Mouse (Mus musculus) ES-E14 (cell line): Measurements from ENCODE around the gene Grin2b. TPM values are rescaled to one million over a fixed set of nuclear protein-coding genes. Genes with fewer than 3 reads are reported as not detected.
A peak's percentile ranks its signal among the peaks of the same experiment; 100 is the strongest.

Source experiments
- DNase-seq: peaks from one replicate; pipeline ENCODE4 v3.0.0-alpha.2; 2013; ENCODE audit warnings: low read depth, low spot score
- H3K27ac ChIP-seq: 2 replicates; pipeline ENCODE4 v1.5.1; 2012; ENCODE audit warnings: low read depth, mild to moderate bottlenecking, low read length, moderate library complexity, mixed read lengths; ENCODE audit not compliant: poor library complexity, insufficient read depth, severe bottlenecking
- H3K36me3 ChIP-seq: 2 replicates; pipeline ENCODE4 v1.6.1; 2012; ENCODE audit warnings: mild to moderate bottlenecking, low read length, moderate library complexity, mixed read lengths; ENCODE audit not compliant: control insufficient read depth, poor library complexity, insufficient read depth, severe bottlenecking
- H3K4me1 ChIP-seq, 2 experiments: fragments of 150-350 bp in 1 of 2; sonication (generic) in 1 of 2; 2 replicates each; pipeline ENCODE4 v1.6.1; 2012; ENCODE audit warnings: low read length in 2 of 2, mild to moderate bottlenecking in 1 of 2, mixed read lengths in 1 of 2; ENCODE audit not compliant: control insufficient read depth in 2 of 2, insufficient read depth in 2 of 2, poor library complexity in 1 of 2
- H3K4me3 ChIP-seq, 2 experiments: fragments of 150-350 bp in 1 of 2; sonication (generic) in 1 of 2; 2 replicates each; pipeline ENCODE4 v1.5.1; 2012; ENCODE audit warnings: low read length in 2 of 2, low read depth in 1 of 2, mild to moderate bottlenecking in 1 of 2, mixed read lengths in 1 of 2; ENCODE audit not compliant: insufficient read depth in 1 of 2, poor library complexity in 1 of 2, severe bottlenecking in 1 of 2
- H3K9ac ChIP-seq: 2 replicates; pipeline ENCODE4 v1.6.1; 2012; ENCODE audit warnings: low read depth, mild to moderate bottlenecking, low read length, mixed read lengths; ENCODE audit not compliant: poor library complexity, insufficient read depth, severe bottlenecking
- H3K9me3 ChIP-seq: fragments of 150-350 bp; sonication (generic); 2 replicates; pipeline ENCODE4 v1.6.1; 2012; ENCODE audit warnings: low read depth, mild to moderate bottlenecking, low read length; ENCODE audit not compliant: control insufficient read depth, insufficient read depth
- CHD2 ChIP-seq: IDR thresholded peaks from 2 replicates; pipeline ENCODE4 v1.6.1; 2014; ENCODE audit warnings: mild to moderate bottlenecking, low read depth, low read length, inconsistent platforms
- HCFC1 ChIP-seq: IDR thresholded peaks from 2 replicates; pipeline ENCODE4 v1.6.1; 2012; ENCODE audit warnings: low read length, inconsistent platforms, borderline replicate concordance; ENCODE audit not compliant: insufficient read depth
- MAFK ChIP-seq: IDR thresholded peaks from 2 replicates; pipeline ENCODE4 v1.6.1; 2014; ENCODE audit warnings: mild to moderate bottlenecking, low read depth, low read length, inconsistent platforms; ENCODE audit not compliant: insufficient read depth
- ZC3H11A ChIP-seq: IDR thresholded peaks from 2 replicates; pipeline ENCODE4 v1.6.1; 2012; ENCODE audit warnings: low read depth, mild to moderate bottlenecking, inconsistent platforms, low read length, borderline replicate concordance
- ZNF384 ChIP-seq: IDR thresholded peaks from 2 replicates; pipeline ENCODE4 v1.6.1; 2012; ENCODE audit warnings: low read depth, low read length, inconsistent platforms
- in situ Hi-C, 2 experiments: fragments of 600-800 bp; cut with MboI; formaldehyde crosslinking; loops; one replicate each; pipeline ENCODE4 v1.15.1; 2025; ENCODE audit warnings: low sequenced_read_pairs in 2 of 2, inconsistent platforms in 1 of 2; ENCODE audit not compliant: unreplicated experiment in 2 of 2
- total RNA-seq: library from RNA; depleted of rRNA; stranded (reverse); fragments of 300-350 nt; gene quantifications from 2 replicates; pipeline ENCODE4 v1.2.3, GENCODE M21; 2012

The Grin2b gene
- total RNA-seq, 1 experiment, result 1.2 TPM

- Histone ChIP-seq H3K36me3 (no peaks in the 10 kb centered on the region), H3K4me1 (no peaks in the 10 kb centered on the region), H3K9me3 (no peaks in the 10 kb centered on the region), H3K4me3 (no peak overlapping the region), H3K27ac (no peak overlapping the region), H3K9ac (no peak overlapping the region)
- peak; percentile 39 for DNase-seq
- in situ Hi-C loops, result no loop called here
- TF ChIP-seq ZC3H11A, result peak; percentile 59; the same call in 1 of the 2 replicates
- TF ChIP-seq CHD2, result no peak
- TF ChIP-seq MAFK, result no peak
- no peak for TF ChIP-seq ZNF384
- no peak for TF ChIP-seq HCFC1
These were observed 298.7 kb downstream of the Grin2b start for GRCm38 (mm10) chr6:135874626-135875025.

- no peaks in the 10 kb centered on the region for H3K36me3 ChIP-seq
- no peak overlapping the region for H3K9ac ChIP-seq
- in situ Hi-C loops, result no loop called here
- DNase-seq, result no peak
- no peaks in the 10 kb centered on the region for H3K4me1 ChIP-seq
- no peak overlapping the region for H3K27ac ChIP-seq
- H3K9me3 ChIP-seq, result no peaks in the 10 kb centered on the region
- H3K4me3 ChIP-seq, result no peak overlapping the region
- TF ChIP-seq HCFC1 (no peak), CHD2 (no peak), ZC3H11A (no peak), MAFK (no peak)
These were observed 307.5 kb downstream of the Grin2b start for GRCm38 (mm10) chr6:135865832-135866231.

GRCm38 (mm10) chr6:135863965-135864364, 309.3 kb downstream of the Grin2b start:
- H3K36me3 ChIP-seq, result no peaks in the 10 kb centered on the region
- no peak overlapping the region for H3K4me3 ChIP-seq
- no peaks in the 10 kb centered on the region for H3K9me3 ChIP-seq
- in situ Hi-C loops, result no loop called here
- DNase-seq, result no peak
- no peak overlapping the region for H3K9ac ChIP-seq
- H3K27ac ChIP-seq, result no peak overlapping the region
- TF ChIP-seq HCFC1 (no peak), ZC3H11A (no peak), MAFK (no peak), CHD2 (no peak), ZNF384 (no peak)
- no peaks in the 10 kb centered on the region for H3K4me1 ChIP-seq

- DNase-seq, result no peak
- no peak overlapping the region for H3K4me3 ChIP-seq
- H3K27ac ChIP-seq, result no peak overlapping the region
- no peaks in the 10 kb centered on the region for H3K9me3 ChIP-seq
- TF ChIP-seq CHD2, result no peak
- TF ChIP-seq MAFK, result no peak
- TF ChIP-seq HCFC1, result no peak
- TF ChIP-seq ZC3H11A, result no peak
- no peak for TF ChIP-seq ZNF384
- no peaks in the 10 kb centered on the region for H3K4me1 ChIP-seq
- in situ Hi-C loops, result no loop called here
- H3K9ac ChIP-seq, result no peak overlapping the region
- H3K36me3 ChIP-seq, result no peaks in the 10 kb centered on the region
These were observed 313.8 kb downstream of the Grin2b start for GRCm38 (mm10) chr6:135859502-135859901.

GRCm38 (mm10) chr6:135854173-135854591, 319.1 kb downstream of the Grin2b start:
- no peak overlapping the region for H3K9ac ChIP-seq
- H3K9me3 ChIP-seq, result no peaks in the 10 kb centered on the region
- H3K4me1 ChIP-seq, result no peaks in the 10 kb centered on the region
- H3K36me3 ChIP-seq, result no peaks in the 10 kb centered on the region
- H3K27ac ChIP-seq, result no peak overlapping the region
- in situ Hi-C loops, result no loop called here
- no peak for DNase-seq
- no peak for TF ChIP-seq MAFK
- TF ChIP-seq CHD2, result no peak
- TF ChIP-seq ZC3H11A, result no peak
- no peak for TF ChIP-seq HCFC1
- TF ChIP-seq ZNF384, result no peak
- no peak overlapping the region for H3K4me3 ChIP-seq
